Mouse (Mus musculus) brain, embryonic 14.5 days (tissue): ENCODE data around the gene Cdyl.

Experiments used
- CTCF ChIP-seq: fragments of 200-500 bp; IDR thresholded peaks from 2 replicates; pipeline ENCODE4 v1.5.1; 2012; ENCODE audit warnings: inconsistent platforms, mild to moderate bottlenecking, moderate library complexity, borderline replicate concordance; ENCODE audit not compliant: insufficient read depth, insufficient read length; ENCODE audit errors: extremely low read depth
- POLR2A ChIP-seq: fragments of 200-500 bp; IDR thresholded peaks from 2 replicates; pipeline ENCODE4 v1.6.1; 2012; ENCODE audit warnings: mild to moderate bottlenecking, inconsistent platforms, borderline replicate concordance; ENCODE audit not compliant: poor library complexity, insufficient read depth, insufficient read length, severe bottlenecking; ENCODE audit errors: extremely low read depth

- TF ChIP-seq CTCF, result no peak
- no peak for TF ChIP-seq POLR2A
These were observed 121.1 kb downstream of the Cdyl start for GRCm38 (mm10) chr13:35780714-35781113.
